Mouse (Mus musculus) monocyte, adult 59 days (primary cell): ENCODE measurements around the gene Prdx5. TPM values are rescaled to one million over a fixed set of nuclear protein-coding genes. Genes with fewer than 3 reads are reported as not detected.

ENCODE experiments used
- total RNA-seq, 2 experiments: library from RNA; stranded (reverse); gene quantifications; one replicate each; pipeline ENCODE4 v1.2.4; 2023

Prdx5 gene
- 100 to 1,000 TPM; 664 to 666 TPM for total RNA-seq

DNA sequence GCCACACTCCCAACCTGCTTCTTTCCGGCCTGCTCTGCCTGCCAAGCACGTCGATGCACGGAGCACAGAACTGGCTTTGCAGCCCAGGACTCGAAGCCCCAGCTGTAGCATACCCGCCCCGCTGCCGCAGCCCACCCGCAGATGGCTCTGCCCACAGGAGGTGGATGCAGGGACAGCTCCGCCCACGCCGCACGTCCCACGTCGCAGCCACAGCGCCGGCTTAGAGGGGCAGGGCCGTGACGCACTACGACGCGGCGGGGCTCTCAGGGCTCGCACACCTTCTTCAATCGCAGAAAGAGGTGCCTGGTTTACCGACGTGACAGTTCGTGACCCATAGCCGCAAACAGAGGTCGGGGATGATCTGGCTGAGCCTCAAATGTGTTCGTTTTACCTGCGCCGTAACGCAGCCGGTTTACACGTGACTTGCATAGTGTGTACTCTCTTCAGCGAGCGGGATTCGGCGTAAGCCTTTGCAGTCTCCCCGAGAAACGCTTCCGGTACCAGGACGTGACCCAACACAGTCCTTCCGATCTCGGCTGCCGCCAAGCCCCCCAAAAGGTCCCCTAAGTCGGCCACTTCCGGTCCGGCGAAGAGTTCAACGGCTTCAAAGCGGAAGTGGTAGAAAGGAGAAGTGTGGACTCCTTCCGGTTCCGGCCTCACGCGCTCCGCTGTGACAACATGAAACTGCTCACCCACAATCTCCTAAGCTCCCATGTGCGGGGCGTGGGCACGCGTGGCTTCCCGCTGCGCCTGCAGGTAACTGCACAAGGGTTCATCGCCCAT lies at the start of gene Prdx5, which contains the start of gene Trmt112:
Gene Prdx5, minus strand, starts transcription at position 600 of the 783 bp plus-strand sequence.
Gene Trmt112, plus strand, starts transcription at position 192 of the 783 bp plus-strand sequence.

DNA sequence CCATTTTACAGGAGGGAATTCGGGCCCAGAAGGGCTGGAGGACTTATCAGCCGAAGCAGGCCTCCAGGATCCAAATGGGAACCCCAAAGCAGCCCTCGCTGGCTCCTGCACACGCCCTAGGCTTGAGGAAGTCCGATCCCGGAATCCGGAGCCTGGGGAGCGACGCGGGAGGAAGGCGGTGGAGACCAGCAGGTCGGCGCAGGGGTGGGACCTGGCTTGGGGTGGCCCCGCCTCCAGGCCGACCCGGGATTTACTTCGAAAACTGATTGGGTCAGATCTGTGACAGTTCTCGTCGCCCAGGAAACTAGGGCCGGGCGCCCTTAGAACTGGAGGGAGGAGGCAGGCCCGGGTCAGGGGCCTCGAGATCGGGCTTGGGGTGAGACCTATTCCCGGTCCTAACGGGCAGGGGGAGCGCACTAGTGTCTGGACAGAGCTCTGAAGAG lies 32.4 kb upstream of the Prdx5 start, which contains the start of gene Gpr137:
Gene Gpr137, minus strand, starts transcription at position 232 of the 443 bp plus-strand sequence.

DNA sequence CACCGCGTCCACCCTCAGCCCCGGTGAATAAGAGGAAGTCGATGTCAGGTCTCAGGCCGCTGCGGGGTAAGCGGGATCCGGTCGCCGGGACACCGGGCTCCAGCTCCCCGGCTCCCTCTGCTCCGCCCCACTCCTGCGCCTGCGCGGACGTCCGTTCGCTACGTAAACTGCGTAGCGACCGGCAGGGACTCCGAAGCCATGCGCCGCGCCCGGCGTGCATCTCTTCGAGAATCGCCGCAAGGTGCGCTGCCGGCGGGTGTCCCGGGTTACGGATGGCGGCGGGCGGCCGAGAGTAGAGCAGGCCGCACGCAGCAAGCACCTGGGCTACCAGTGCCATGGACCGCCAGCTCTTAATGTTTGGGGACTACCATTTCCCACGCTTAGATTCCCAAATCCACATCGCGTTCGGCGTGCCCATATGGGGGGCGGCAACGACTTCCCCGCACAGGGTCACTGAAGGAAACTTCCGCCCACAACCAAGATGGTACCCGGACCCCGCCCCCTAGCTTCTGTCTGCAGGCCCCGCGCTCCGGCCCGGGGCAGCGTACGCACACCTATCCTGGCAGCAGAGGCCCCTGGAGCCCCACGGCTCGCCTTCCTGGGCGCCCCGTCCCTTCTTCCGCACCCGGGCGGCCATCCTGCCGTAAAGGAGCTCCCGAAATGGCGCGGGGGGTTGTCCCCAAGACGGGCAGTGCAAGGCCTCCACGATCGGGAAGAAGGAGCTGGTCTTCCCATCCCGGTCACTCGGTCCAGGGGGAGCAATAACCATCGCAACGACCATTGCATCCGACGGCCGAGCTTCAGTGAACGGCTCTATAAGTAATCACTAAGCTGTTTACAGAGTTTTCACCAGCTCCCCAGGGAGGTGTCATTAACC lies 31.7 kb upstream of the Prdx5 start, which contains the start of gene Bad:
Gene Bad, plus strand, starts transcription at position 490 of the 877 bp plus-strand sequence.

DNA sequence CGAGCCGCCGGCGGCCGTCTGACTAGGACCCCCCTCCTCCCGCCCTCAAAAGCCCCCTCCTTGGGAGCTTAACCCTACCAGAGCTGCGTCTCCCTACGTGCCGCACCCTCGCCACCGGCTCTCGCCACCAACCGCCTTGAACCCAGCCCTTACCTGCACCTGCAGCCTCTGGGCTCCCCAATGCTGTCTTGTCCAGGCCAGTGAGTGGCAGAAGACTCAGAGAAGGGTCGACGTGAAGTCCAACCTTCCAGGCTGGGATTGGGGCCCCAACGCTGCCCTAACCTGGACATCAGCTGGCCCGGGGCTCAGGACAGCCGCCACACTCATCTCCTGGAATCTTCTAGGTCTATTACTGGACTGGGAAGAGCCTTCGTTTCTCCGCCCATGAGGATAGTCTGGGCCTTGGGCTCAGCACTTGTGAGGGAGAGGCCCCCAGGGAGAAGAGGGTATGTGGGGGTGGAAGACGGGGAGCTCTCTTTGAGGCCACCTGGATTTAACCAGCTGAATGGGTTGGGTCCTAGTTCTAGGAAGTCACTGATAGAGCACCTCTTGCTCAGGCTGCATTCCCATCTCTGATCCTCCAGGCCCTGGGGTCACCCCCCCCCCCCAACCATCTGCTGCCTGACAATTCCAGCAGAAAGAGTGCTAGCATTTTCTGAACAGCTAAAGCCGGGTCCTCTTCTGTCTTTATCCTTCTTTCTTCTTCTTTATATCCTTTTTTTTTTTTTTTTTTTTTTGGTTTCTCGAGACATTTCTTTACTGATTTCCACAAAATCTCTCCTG lies 24.5 kb upstream of the Prdx5 start, which contains the start of gene Kcnk4:
Gene Kcnk4, minus strand, starts transcription at position 321 of the 783 bp plus-strand sequence.

DNA sequence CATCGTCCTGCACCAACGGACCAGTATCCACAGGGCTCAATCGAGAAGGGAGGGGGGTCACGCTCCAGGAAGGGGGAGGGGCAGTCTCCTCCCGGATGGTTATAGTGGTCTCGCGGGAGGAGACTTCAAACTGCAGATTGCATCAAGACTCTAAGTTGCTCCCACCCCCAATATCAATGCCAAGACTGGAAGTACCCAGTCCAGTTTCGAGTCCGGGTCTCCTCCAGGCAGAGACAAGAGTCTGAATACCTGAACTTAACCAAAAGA lies 15.3 kb upstream of the Prdx5 start, which contains the start of gene Catsperz:
Gene Catsperz, minus strand, starts transcription at position 74 of the 267 bp plus-strand sequence.

DNA sequence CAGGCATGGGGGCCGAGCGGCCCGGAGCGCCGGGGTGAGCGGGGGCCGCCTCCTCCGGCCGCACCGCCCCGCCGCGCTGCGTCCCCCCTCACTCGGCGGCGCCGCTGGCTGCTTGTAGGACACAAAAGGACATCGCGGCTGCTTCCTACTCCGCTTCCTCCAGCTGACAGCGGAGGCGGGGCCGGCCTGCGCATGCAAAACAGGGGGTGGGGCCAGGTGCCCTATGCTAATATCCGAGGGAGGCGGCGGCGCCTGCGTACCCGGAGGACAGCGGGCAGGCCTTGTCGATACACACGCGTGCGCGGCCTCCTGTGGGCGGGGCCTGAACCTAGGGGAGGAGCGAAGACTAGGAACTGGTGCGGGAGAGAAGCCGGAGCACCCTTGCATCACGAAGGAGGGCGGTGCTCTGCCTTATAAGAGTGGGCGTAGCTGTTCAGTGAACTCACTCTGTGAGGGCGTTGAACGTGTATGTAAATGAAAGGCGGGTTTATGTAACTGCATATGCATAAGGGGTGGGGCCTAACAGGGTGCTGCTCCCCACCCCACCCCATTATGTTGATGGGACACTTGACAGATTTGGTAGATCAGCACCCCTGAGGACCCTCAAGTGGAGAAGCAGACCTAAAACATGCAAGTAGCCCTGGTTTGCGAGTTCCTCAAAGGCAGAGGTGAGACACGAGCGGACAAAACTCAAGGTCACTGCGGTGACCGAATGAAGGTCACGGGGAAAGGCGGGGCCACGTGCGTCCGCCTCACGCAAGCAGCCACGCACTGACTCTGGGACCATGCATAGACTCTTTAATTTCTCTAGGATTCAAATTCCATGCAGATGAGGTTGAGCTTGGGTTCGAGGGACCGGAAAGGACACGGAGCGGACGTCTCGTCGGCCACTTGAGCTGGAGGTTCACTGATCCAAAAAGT lies 12.0 kb upstream of the Prdx5 start, which contains the start of gene Esrra:
Gene Esrra, minus strand, starts transcription at position 167 of the 921 bp plus-strand sequence.

DNA sequence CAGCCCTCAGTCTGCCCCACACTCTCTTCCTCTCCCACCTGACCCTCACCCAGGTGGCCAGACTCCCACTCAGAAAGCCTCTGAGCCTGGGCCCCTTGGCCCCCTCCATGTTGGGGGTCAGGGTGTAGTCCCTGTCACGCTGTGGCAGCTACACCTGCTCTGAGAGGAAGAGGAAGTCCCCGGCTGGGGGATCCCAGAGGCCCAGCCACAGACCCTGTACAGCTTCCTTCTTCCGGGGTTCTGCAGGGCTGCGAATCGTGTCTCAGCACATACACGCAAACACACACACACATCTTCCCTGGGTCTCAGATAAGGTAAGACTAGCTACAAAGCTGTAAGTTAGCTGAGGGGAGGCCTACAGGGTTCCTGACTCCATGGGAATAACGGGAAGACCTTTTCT lies 51.9 kb downstream of the Prdx5 start, which contains the start of gene Ccdc88b:
Gene Ccdc88b, minus strand, starts transcription at position 181 of the 400 bp plus-strand sequence.

Other genes with a start within 250 kb of the Prdx5 start
- gene Rps6ka4, start 69.5 kb downstream of the Prdx5 start, total RNA-seq, result 10 to 100 TPM; 44.6 to 47.2 TPM
- 100 to 1,000 TPM in 1 of 2 experiments, 10 to 100 TPM in 1; 90.6 to 102 TPM for gene Ccdc88b, start 51.9 kb downstream of the Prdx5 start, total RNA-seq
- gene Trmt112, start 408 bp downstream of the Prdx5 start, total RNA-seq, result 100 to 1,000 TPM; 148 to 158 TPM
- 10 to 100 TPM; 51.8 to 51.9 TPM for gene Esrra, start 11.7 kb upstream of the Prdx5 start, total RNA-seq
- not detected for gene Catsperz, start 15.3 kb upstream of the Prdx5 start, total RNA-seq
- gene Kcnk4, start 24.4 kb upstream of the Prdx5 start, total RNA-seq, result not detected
- gene Bad, start 31.8 kb upstream of the Prdx5 start, total RNA-seq, result 10 to 100 TPM; 23.4 to 30.4 TPM
- gene Gpr137, start 32.4 kb upstream of the Prdx5 start, total RNA-seq, result 10 to 100 TPM; 29.9 to 30.8 TPM
- 10 to 100 TPM; 54.6 to 62.8 TPM for gene Ppp1r14b, start 64.9 kb upstream of the Prdx5 start, total RNA-seq
- gene Plcb3, start 66.4 kb upstream of the Prdx5 start, total RNA-seq, result 10 to 100 TPM; 33.4 to 35.2 TPM
- gene Fkbp2, start 70.4 kb upstream of the Prdx5 start, total RNA-seq, result 10 to 100 TPM; 46.1 to 59.4 TPM
- 10 to 100 TPM in 1 of 2 experiments, 1 to 10 TPM in 1; 9.7 to 12.2 TPM for gene Vegfb, start 77.5 kb upstream of the Prdx5 start, total RNA-seq
- 10 to 100 TPM; 22.5 to 25.3 TPM for gene Dnajc4, start 82.5 kb upstream of the Prdx5 start, total RNA-seq
- gene Nudt22, start 86.0 kb upstream of the Prdx5 start, total RNA-seq, result 10 to 100 TPM; 11.1 to 16.9 TPM
- gene Trpt1, start 86.0 kb upstream of the Prdx5 start, total RNA-seq, result 1 to 10 TPM; 1.4 to 1.9 TPM
- gene Fermt3, start 109.4 kb upstream of the Prdx5 start, total RNA-seq, result 100 to 1,000 TPM; 282 to 286 TPM
- gene Stip1, start 129.9 kb upstream of the Prdx5 start, total RNA-seq, result 10 to 100 TPM; 61.2 to 64.6 TPM
- 1 to 10 TPM; 6.4 to 8.0 TPM for gene Macrod1, start 146.7 kb upstream of the Prdx5 start, total RNA-seq
- not detected for gene Flrt1, start 195.6 kb upstream of the Prdx5 start, total RNA-seq